Mouse (Mus musculus): Measurements from ENCODE around the gene Shisa5.

Shisa5 gene

DNA sequence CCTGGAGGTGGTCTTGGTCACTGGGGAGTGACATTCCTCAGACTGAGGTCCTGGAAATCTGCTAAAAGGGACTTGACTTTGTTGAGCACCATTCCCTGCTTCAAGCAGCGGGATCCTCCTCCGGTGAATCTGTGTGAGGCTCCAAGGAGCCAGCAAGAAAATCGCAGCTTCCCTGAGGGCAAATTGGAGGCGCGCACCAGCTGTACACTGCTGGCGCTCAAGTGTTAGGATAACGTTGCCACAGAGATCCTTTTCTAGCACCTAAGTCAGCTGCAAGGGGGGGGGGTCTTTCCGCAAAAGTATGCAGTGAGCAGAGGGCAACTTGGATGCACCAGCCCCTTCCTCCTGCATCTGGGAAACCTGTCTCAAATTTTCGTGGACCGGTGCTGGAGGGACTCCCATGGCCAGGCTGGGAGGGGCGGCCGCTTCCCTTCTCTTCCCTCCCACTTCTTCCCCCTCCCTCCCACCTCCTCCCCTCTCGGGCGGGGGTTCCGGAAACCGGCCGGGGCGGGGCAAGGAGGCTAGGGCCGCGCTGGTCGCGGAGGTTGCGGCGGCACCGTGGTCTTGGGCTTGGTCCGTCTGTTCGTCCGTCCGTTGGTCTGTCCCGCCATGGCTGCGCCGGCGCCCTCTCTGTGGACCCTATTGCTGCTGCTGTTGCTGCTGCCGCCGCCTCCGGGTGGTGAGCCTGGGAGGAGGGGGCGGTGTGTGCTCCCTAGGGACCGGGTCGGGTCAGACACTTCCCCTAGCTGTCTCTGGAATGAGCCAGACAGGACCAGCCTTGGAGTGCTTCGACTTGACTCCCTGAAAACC lies at the start of gene Shisa5:
Gene Shisa5, plus strand, starts transcription at position 480 of the 810 bp plus-strand sequence.
- DNase-seq, result peak; percentile 62

DNA sequence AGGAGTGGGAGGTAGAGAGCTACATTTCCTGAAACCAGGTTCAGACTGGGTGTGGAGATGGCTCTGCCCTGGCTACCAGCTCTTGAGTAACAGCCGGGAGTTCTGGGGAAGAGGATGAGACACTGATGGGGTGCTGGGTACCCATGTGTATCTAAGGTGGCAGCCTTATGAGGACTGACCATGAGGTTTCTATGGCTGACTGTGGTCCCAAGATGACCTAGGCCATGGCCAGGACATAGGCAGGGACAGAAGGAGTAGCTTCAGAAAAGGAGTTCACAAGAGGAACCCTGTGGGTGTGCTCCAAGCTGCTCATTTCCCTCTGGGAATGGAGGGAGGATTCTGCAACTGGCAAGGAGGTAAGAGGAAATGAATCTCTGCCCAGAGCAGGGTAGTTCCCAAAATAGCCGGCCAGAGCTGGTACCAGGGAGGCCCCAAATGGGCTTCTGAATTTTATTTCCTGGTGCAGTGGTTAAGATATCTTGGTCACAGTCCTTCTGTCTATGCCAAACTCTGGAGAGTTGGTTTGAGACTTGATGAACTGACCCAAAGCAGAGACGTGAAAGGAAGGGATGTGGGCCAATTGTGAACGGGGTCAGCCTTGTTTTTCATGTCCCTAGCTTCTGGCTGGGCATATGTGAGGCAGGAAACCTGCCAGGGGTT lies 48.4 kb upstream of the Shisa5 start:
- DNase-seq, result no peak

DNA sequence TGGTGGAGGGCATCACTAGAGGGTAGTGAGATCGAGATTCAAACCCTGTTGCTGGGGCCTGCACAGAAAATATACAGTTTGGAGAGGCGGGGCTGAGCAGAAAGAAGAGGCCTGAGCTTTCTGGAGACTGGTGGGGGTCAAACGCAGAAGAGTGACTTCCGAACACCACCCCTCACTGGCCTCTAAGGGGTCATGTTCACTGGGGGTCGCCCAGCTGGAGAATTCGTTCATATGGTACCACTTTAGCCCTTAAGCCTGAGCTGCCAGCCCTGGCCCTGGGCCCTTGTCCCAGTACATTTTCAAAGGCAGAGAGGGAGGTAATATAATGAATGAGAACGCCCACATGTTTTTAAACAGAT lies 47.9 kb upstream of the Shisa5 start:
- peak; percentile 60 for DNase-seq

DNA sequence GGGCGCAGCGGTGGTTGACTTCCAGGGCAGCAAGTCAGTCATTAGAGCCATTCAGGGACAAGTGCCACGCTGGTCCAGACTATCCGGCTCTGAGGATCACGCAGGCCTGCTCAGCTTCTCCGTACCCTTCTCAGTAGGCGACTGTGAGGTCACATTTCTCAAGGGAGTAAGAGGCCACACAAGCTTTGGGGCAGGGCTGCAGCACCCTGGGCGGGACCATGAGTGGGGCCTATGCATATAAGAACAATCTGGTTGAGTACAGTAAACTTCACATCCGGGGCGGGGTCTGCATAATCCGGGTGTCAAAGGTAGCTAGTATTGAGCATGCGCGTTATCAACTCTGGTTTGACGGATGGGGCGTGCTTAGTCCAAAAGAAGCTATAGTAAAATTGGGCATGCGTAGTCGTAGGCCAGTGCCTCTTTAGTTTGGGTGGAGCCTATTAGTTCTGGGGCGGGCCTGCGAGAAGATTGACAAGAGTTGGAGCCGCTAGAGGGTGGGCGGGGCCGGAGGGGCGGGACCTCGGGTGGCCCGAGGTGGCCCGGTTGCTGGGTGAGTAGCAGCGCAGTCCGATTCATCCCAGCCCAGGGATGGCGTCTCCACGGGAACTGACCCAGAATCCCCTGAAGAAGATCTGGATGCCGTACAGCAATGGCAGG lies 46.8 kb upstream of the Shisa5 start, which contains the start of gene Pfkfb4:
Gene Pfkfb4, plus strand, starts transcription at position 351 of the 657 bp plus-strand sequence.
- peak; percentile 97 for DNase-seq

DNA sequence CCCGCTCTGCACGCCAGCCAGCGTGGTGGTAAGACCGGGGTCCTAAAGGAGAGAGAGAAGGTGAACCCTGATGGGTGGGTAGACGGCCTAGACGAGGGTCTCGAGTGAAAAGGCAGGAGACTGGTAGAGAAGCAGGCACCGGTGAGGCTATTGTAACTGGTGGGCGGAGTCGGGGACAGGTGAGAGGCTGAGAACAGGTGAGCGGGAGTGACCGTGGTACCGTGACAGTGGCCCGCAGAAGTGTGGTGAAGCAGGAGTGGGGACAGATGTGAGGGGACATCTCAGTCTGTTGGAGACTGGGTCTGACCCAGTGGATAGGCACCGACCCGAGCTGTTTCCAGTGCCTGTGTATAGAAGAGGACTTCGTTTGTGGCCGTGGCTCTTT lies 46.3 kb upstream of the Shisa5 start:
- DNase-seq, result no peak

- DNase-seq, result peak; percentile 48
Measured at GRCm38 (mm10) chr9:108992620-108993361, 45.6 kb upstream of the Shisa5 start.

DNA sequence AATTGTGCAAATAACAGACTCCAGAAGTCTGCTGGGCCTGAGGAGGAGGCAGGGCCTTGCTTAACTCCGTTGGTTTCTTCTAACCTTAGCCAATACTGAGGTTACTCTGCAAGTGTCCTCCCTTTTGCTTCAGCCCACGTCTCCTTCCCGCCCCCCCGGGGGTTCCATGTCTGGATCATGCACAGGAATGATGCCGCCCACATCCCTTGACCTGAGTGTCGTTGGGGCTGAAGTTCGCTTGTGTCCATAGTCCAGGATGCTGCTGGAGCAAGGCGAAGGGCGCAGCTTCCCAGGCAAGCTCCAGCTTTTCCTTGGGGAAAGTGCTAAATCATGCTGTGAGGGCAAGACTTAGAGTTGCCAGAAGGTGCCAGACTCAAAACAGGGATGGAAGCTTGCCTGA lies 42.0 kb upstream of the Shisa5 start:
- no peak for DNase-seq

DNA sequence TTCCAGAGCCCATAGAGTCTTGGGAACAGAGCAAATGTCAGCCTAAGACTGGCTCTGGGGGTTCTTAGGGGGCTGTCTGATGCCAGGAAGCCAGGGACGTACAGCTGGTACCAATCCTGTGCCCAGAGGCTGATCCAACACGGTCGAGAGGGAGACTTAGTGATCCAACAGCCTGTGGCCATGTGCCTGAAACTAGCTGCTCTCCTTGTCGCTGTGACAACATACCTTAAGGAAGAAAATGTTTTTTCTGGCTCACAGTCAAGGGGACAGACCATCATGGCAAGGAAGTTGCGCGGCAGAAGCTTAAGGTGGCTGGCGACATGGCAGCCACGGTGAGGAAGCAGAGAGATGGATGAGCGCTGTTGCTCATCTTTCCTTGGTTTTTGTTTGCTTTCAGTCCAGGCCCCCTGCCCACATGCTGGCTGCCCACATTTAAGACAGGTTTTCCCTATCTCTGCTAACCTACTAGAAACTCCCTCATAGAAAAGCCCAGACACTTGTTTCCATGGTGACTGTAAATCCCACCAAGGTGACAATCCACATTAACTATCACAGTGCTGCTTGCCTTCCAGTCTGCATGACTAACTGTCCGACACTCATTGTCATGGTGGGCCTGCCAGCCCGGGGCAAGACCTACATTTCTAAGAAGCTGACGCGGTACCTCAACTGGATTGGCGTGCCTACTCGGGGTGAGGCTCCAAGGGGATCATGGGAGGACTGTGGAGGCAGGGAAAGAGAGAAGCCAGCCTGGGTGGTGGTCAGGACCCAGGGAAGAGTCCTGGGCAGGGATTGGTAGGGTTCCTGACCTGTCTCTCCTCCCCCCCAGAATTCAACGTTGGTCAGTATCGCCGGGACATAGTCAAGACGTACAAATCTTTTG lies 39.8 kb upstream of the Shisa5 start:
- no peak for DNase-seq

DNA sequence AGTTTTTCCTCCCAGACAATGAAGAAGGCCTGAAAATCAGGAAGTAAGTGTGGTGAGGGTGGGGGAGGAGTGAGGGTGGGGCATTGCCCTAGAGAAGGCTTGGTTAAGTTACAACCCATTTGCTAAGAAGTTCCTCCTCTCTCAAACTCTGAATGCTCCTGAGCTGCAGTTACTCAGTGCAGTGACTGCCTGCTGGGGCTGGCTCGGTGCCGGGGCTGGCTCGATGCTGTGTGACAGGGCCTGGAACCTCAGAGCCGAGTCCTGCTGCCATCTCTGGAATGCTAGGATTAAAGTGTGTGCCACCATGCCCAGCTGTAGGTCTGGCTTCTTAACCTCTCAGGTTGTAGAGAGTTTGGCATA lies 39.2 kb upstream of the Shisa5 start:
- no peak for DNase-seq

GRCm38 (mm10) chr9:109000726-109001125 lies 37.6 kb upstream of the Shisa5 start:
- DNase-seq, result peak; percentile 51

- no peak for DNase-seq
Measured at GRCm38 (mm10) chr9:109003201-109003600, 35.2 kb upstream of the Shisa5 start.

DNA sequence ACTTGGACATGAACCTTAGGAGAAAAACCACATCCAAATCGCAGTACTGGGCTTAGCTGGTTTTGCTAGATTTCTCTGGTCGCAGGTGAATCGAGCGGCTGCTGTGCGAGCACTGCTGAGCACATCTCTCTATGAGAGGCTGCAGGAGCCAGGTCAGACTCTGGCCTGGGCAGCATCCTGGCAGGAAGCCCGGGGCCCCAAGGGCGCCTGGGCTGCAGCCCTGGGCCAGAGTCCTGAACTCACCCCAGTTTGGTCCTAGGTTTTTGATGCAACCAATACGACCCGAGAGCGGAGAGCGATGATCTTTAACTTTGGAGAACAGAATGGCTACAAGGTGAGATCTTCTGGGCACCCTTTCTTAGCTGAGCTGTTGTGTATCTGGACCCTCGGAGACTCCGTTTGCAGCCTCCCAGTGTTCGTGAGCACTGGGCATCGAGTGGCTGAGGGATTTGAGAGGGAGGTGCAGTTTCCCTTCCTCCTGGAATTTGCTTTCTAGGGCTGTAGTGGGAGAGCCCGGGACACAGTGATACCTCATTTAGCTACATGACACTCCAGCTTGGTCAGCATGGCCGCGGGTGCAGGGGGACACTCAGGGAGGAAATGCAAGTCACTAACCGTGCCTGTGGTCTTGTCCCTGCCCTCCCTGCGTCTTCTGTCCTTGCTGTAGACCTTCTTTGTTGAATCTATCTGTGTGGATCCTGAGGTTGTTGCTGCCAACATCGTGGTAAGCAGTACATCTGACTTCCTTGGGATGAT lies 31.2 kb upstream of the Shisa5 start:
- no peak for DNase-seq

DNA sequence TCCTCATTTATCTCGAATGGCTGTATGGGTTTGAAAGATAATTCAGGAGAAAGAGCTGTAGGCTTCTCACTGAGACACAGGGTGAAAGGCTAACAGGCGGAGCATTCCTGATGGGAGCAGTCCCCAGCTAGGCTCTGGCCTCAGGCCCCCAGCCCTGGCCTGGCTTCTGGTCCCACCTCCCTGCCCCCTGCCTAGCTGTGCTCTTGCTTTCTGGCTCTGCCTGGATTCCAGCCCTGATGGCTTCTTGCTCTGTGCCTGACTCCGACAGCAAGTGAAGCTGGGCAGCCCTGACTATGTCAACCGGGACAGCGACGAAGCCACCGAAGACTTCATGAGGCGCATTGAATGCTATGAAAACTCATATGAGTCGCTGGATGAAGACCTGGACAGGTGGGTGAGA lies 30.3 kb upstream of the Shisa5 start:
- DNase-seq, result no peak

DNA sequence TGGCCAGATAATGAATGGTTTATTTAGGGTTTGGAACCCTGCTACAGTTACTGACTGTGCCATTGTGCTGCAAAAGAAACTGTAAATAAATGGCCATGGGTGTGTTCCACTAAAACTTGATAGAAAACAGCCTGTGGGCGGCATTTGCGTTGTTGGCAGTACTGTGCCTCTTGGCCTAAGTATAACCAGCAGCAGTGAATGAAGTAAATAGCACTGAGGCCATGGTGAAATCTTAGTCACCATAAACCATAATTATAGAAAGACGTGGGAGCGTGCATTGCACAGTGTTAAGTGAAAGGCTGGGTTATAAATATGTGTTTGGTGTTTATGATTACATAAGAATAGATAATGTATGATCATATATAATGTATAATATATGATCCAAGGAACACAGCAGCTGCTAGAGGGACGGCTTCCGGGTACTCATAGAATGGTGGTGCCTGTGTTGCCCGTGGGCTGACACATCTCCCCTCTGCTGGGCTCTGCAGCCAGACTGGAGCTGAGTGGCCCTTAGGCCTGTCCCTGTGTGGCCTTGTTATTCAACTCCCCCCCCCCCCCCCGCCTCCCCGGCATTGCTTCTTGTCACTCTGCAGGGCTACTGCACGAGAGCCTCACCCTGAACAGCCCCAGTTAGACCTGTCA lies 29.2 kb upstream of the Shisa5 start:
- no peak for DNase-seq

DNA sequence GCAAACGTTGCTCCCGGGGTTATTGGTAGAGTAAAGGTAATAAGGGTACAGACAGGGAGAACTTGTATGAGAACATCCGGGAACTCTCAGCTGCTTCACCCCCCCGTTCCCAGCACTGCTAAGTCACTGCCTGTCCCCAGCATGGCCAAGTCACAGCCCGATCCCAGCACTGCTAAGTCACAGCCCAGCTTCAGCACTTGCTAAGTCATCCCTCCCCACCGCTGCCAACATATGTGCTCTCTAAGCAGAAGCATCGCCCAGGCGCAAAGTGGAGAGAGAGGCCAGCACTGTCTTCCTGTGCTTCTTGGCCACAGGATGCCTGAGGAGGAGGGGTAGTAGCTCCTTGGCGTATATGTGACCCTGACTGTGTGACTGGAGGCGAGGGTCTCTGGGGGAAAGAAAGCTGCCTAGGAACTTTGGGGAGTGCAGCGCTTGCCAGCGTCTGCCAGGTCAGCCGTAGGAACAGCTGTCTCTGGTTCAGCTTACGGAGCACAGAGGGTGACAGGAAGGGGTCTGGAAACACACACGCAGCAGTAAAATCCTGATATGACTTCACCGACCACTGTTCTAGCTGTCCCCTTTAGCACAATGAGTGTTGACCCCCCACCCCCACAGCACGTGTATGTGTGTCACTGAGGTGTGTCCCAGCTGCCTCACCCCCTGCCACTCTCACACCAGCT lies 28.6 kb upstream of the Shisa5 start:
- DNase-seq, result no peak

DNA sequence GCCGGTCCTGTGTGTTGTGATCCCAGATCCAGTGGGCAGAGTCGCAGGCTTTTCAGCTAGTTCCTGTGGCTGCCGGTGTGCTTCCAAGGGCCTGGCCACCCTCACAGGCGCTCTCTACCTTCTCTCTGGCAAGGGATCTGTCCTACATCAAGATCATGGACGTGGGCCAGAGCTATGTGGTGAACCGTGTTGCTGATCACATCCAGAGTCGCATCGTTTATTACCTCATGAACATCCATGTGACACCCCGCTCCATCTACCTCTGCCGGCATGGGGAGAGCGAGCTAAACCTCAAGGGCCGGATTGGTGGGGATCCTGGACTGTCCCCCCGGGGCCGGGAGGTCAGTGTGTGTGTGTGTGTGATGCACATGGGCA lies 28.1 kb upstream of the Shisa5 start:
- no peak for DNase-seq

DNA sequence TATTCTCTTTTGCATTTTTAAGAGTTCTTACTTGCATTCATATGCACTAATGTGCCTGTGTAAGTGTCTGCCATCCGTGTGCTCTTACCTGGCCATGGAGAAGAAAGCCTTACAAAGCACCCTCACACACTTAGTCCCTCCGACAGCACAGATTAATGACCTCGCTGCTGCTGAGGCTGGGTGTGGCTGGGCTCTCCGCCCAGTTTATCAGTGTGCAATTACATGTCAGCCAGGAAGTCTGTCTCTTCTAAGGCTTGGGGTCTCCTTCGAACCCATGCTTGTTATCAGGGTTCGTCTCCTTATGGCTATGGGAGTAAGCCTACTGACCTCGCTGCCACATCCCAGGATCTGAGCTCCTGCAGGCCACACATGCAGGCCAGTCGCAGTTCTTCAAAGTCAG lies 23.0 kb upstream of the Shisa5 start:
- DNase-seq, result no peak

GRCm38 (mm10) chr9:109016973-109017604 lies 21.3 kb upstream of the Shisa5 start:
- no peak for DNase-seq

DNA sequence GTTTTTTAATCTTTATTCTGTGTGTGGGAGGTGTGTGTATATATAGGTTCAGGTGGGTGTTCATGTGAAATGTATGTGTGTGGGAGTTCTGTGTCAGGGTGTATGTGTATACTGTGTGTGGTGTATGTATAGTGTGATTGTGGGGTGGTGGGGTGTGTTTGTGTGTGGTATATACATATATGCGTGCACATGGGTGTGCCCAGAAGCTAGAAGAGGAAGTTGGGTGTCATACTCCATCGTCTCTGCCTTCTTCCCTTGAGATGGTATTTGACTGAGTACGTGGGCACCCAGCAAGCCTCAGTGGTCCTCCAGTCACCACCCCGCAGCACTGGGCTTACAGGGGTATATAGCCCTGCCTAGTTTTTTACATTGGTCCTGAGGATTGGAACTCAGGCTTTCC lies 16.9 kb upstream of the Shisa5 start:
- DNase-seq, result no peak

Measured in cerebellum, adult 11-12 months (tissue).